Mouse (Mus musculus): ENCODE measurements at regions not wholly inside any gene's neighbourhood (a gene's known extent, or its start where the extent isn't known, plus 50 kb on each side); places are given as distances from the start of the nearest gene placed in this dataset.

DNA sequence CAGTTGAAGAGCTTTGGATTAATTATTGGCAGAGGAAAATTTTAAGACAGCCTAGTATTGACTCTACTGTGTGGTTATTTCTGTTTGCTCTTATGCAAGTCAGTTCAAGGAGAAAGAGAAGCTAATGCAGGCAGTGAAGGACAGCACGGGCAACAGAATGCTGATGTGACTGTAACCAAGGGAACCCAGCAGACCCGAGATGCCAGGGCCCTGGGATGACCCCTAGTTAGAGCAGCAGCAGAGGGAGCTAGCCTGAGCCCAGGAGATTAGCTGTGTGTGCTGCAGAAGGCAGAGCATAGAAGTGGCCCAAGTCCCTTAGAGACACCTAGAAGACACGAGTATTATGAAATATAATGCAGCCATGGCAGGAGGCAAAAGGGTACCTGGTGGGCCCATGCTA is 223.7 kb upstream of the Pfn2 start:
- no peak for DNase-seq (ENCODE audit: low read depth in 1 of 2, low spot score in 2 of 2)

GRCm38 (mm10) chr3:58072230-58072839 is 224.5 kb upstream of the Pfn2 start:
- no peak for DNase-seq (ENCODE audit: low read depth in 1 of 2, low spot score in 2 of 2)

DNA sequence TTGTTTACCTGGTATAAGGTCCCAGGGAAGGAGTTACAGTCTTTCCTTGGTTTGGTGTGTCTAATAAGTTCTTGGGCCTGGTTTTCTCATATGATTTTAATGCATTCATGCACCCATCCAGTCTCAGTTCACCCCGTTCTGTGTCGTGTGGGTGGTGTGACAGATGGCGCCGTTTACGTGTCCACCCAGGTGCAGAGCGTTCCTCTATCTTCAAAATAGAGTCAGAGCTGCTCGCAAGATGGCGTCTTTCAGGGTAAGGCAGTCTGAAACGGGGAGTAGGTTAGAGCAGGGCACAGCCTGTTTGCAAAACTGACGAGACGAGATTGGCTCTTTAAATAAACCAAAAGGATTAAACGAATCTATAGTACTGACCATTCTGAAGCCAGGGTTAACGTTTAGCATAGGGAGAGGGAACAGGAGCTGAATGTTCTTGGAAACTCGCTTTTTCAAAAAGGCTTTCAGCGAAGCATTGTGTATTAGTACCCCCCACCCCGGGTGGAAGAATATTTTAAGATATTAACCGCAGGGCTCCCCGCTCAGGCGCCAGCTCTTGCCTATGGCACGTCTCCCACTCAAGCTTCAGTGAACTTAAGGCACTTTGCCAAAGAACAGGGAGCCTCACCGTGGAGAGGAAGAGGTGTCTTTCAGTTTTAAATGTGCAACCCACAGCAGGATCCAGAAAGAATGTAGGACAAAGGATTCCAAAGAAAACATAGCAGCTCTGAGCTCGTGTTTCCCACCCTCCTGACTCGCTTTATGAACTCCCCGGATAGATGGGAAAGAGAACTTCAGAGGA is 241.7 kb upstream of the Pfn2 start:
- no peak for DNase-seq (ENCODE audit: low read depth in 1 of 2, low spot score in 2 of 2)

GRCm38 (mm10) chr3:58090396-58090795 is 242.5 kb upstream of the Pfn2 start:
- DNase-seq (ENCODE audit: low read depth in 1 of 2, low spot score in 2 of 2): no peak

- no peak for DNase-seq (ENCODE audit: low read depth in 1 of 2, low spot score in 2 of 2)
Measured at GRCm38 (mm10) chr3:58091466-58092176, 243.7 kb upstream of the Pfn2 start.

DNA sequence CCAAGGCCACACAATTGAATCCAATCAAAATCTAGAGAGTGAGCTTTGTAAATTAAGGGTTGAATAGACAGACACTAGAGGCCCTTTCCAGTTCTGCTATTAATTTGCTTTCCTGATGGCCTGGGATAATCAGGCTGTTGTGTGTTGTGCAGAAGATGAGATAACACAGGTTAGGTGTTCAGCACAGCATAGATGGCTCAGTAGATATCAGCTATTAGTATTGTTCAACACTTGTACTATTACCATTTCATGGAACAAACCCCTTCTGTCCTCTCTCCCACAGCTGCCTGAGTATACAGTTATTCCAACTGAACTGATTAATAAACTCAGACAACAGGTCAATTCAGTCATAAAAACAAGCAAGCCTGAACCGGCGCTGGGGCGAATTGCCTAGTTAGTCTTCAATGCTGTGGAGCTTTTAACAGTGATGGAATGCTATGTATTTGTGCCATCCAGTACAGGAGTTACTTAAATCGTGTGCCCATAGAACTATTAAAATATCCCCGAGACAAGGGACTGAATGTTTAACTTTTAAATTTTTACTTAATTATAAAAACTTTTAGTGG is 263.1 kb upstream of the Pfn2 start:
- no peak for DNase-seq (ENCODE audit: low read depth in 1 of 2, low spot score in 2 of 2)

- DNase-seq (ENCODE audit: low read depth in 1 of 2, low spot score in 2 of 2): no peak
Measured at GRCm38 (mm10) chr3:58112431-58112856, 264.6 kb upstream of the Pfn2 start.

- DNase-seq (ENCODE audit: low read depth in 1 of 2, low spot score in 2 of 2): no peak
Measured at GRCm38 (mm10) chr3:58113941-58114340, 266.1 kb upstream of the Pfn2 start.

- DNase-seq (ENCODE audit: low read depth in 1 of 2, low spot score in 2 of 2): no peak
Measured at GRCm38 (mm10) chr3:58115511-58115910, 267.6 kb upstream of the Pfn2 start.

- no peak for DNase-seq (ENCODE audit: low read depth in 1 of 2, low spot score in 2 of 2)
Measured at GRCm38 (mm10) chr3:58116848-58117247, 269.0 kb upstream of the Pfn2 start.

DNA sequence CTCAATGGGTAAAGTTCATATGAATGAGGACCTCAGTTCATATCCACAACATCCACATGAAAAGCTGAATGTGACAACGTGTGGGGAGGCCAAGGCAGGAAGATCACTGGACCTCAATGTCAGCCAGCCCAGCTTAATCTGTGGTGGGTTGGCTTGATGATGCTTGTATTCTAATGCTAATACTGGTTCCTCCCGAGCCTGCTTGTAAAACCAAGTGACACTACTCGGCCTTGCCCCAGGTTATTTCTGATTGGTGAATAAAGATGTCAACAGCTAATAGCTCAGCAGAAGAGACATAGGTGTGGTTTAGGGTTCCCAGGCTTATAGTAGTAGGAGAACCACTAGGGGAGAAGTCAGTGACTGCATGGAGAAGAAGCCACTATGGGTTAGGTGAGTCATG is 272.2 kb upstream of the Pfn2 start:
- DNase-seq (ENCODE audit: low read depth in 1 of 2, low spot score in 2 of 2): no peak

DNA sequence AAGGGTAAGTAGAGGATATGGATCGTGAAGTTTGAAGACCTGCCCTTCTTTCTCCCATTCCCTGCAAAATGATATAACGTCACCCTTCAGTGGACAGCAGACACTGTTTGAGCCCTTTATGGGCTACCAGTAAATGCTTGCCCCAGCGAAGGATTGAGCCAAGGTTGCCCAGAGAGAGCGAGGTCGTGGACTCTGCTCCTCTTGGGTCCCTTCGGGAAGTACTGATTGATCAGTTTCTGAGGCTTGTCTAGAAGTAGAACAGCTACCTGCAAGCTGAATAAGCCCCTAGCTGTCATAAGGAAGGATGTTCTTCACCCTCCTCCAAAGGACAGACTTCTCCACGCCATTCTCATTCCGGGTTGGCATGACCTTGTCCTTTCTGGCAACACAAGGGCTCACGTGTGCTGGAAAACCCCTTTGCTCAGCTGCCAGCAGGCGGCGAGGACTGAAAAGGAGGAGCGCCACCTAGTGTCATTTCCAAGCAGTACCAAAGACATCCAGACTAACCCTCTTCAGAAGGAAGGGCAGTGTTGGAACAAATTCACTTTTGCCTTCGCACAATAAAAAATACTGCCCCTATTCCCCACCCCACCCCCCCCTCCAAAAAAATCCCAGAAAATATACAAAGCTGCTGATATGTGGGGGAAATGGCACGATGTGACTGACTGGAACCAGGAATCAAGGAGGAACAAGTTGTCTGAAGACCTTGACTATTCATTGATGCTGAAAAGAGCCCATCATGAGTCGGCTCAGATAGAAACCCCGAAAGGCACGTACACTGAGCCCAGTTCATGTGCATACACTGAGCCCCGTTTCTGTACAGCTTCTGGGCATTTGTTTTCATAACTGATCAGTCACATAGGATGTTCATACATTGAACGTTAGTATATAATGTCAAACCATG is 274.8 kb upstream of the Pfn2 start:
- no peak for DNase-seq (ENCODE audit: low read depth in 1 of 2, low spot score in 2 of 2)

DNA sequence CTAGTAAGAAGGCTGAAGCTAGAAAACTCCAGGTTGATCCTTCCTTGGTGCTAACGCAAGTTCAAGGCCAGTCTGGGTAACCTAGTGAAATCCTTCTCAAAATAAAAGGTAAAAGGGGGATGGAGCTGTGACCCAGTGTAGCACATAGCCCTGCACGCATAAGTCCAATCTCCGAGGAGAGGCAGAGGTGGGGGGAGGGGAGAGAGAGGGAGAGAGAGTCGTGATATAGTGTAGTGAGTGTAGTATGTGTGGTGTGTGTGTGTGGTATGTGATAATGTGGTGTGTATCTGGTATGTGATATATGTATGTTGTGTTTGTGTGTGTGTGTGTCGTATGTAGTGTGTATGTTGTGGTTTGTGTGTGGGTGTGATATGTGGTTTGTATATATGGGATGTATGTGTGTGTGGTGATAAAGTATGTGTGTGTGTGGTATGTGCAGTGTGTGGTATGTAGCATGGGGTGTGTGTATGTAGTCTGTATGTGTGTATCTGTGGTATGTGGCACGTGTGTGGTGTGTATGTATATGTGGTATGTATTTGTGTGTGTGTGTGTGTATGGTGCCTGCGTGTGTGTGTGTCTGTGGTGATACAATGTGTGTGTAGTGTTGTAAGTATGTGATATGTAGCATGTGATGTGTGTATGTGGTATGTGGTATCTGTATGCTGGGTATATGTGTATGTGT is 275.7 kb upstream of the Pfn2 start:
- no peak for DNase-seq (ENCODE audit: low read depth in 1 of 2, low spot score in 2 of 2)

- DNase-seq (ENCODE audit: low read depth in 1 of 2, low spot score in 2 of 2): no peak
Measured at GRCm38 (mm10) chr3:58124886-58125285, 277.0 kb upstream of the Pfn2 start.

DNA sequence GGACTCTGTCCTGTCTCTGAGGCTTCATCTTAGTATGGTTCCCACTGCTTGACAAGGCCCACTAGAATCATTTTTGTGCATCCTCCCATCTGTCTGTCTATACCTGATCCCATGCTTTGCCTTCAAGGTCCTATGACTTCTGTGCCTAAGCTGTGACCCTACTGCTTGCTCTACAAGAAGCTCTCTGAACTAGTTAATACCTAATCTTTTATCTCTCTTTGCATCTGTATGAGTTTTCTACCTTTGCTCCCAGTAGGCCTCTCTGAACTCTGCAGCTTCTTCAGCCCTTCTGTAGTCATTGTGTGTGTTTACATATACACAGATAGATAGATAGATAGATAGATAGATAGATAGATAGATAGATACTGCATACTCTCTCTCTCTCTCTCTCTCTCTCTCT is 279.1 kb upstream of the Pfn2 start:
- no peak for DNase-seq (ENCODE audit: low read depth in 1 of 2, low spot score in 2 of 2)

GRCm38 (mm10) chr3:58128059-58128458 is 280.2 kb upstream of the Pfn2 start:
- no peak for DNase-seq (ENCODE audit: low read depth in 1 of 2, low spot score in 2 of 2)

- no peak for DNase-seq (ENCODE audit: low read depth in 1 of 2, low spot score in 2 of 2)
Measured at GRCm38 (mm10) chr3:58129358-58129903, 281.6 kb upstream of the Pfn2 start.

DNA sequence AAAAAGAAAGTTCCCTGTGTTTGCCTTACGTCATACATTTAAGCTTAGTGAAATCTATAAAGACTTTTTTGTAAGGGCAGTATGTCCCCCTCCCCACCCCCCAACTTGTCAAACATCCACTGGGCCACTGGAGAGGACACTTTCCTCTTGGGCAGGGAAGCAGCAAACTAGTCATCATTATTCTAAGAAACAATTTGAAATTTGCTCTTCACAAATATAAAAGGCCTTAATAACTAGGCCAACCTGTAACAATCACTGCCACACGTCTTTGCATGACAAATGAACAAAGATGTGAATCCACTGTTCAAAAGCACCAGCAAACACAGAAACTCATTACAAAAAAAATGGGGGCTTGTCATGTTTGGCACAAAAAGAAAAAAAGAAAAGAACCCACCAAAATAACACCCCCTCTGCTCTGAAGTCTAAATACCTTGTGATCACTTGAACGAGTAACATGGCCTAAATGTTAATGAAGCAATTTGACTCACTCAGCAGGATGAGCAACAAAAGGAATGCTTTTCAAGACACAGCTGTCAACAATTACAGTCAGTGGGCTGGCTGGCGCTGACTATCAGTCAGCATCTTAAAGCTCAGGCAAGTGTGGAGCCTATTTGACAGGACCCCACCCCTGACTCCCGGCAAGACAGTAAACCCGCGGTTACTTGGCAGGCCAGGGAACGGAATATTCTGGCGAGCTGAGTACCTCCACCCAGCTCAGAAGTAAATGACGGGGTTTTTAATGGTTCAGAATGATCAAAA is 278.7 kb upstream of the Tsc22d2 start:
- DNase-seq (ENCODE audit: low read depth in 1 of 2, low spot score in 2 of 2): no peak
